Mouse (Mus musculus): ENCODE data around the gene Camta1. TPM values are rescaled to one million over a fixed set of nuclear protein-coding genes. Genes with fewer than 3 reads are reported as not detected.

The Camta1 gene
- total RNA-seq, 1 experiment from 2014 or later, result 40.1 TPM

GRCm38 (mm10) chr4:151603586-151603985 lies 258.1 kb downstream of the Camta1 start:
- no peak for DNase-seq

GRCm38 (mm10) chr4:151595116-151595515 lies 266.6 kb downstream of the Camta1 start:
- DNase-seq, result no peak

GRCm38 (mm10) chr4:151593042-151593441 lies 268.6 kb downstream of the Camta1 start:
- DNase-seq, result no peak

GRCm38 (mm10) chr4:151586074-151586473 lies 275.6 kb downstream of the Camta1 start:
- no peak for DNase-seq

- DNase-seq, result no peak
These were observed 283.7 kb downstream of the Camta1 start for GRCm38 (mm10) chr4:151577961-151578360.

GRCm38 (mm10) chr4:151576291-151577108 lies 285.2 kb downstream of the Camta1 start:
- no peak for DNase-seq

GRCm38 (mm10) chr4:151572716-151573115 lies 289.0 kb downstream of the Camta1 start:
- no peak for DNase-seq

- DNase-seq, result no peak
These were observed 292.1 kb downstream of the Camta1 start for GRCm38 (mm10) chr4:151569586-151569985.

GRCm38 (mm10) chr4:151568887-151569286 lies 292.8 kb downstream of the Camta1 start:
- no peak for DNase-seq

- no peak for DNase-seq
These were observed 294.6 kb downstream of the Camta1 start for GRCm38 (mm10) chr4:151567105-151567504.

GRCm38 (mm10) chr4:151555505-151555904 lies 306.2 kb downstream of the Camta1 start:
- no peak for DNase-seq

- DNase-seq, result no peak
These were observed 312.2 kb downstream of the Camta1 start for GRCm38 (mm10) chr4:151549523-151549922.

- DNase-seq, result no peak
These were observed 316.2 kb downstream of the Camta1 start for GRCm38 (mm10) chr4:151545452-151545851.

- no peak for DNase-seq
These were observed 317.5 kb downstream of the Camta1 start for GRCm38 (mm10) chr4:151544191-151544590.

GRCm38 (mm10) chr4:151540546-151540945 lies 321.1 kb downstream of the Camta1 start:
- no peak for DNase-seq

GRCm38 (mm10) chr4:151539881-151540280 lies 321.8 kb downstream of the Camta1 start:
- DNase-seq, result peak; percentile 10

GRCm38 (mm10) chr4:151539167-151539525 lies 322.5 kb downstream of the Camta1 start:
- DNase-seq, result no peak

- peak; percentile 20 for DNase-seq
These were observed 323.1 kb downstream of the Camta1 start for GRCm38 (mm10) chr4:151538446-151539166.

GRCm38 (mm10) chr4:151535916-151536450 lies 325.7 kb downstream of the Camta1 start:
- DNase-seq, result no peak

GRCm38 (mm10) chr4:151533451-151533850 lies 328.2 kb downstream of the Camta1 start:
- DNase-seq, result no peak

- DNase-seq, result no peak
These were observed 333.2 kb downstream of the Camta1 start for GRCm38 (mm10) chr4:151528436-151528835.

- no peak for DNase-seq
These were observed 333.9 kb downstream of the Camta1 start for GRCm38 (mm10) chr4:151527763-151528162.

- peak; percentile 29 for DNase-seq
These were observed 341.6 kb downstream of the Camta1 start for GRCm38 (mm10) chr4:151520103-151520502.

Measured in adrenal gland, postnatal 14 days (tissue).